In genomic region chr8:126979091-126979920, GRCm38 (mm10) we compare ENCODE assay signal across 8 mouse cellular contexts. TPM values are rescaled to one million over a fixed set of nuclear protein-coding genes. Genes with fewer than 3 reads are reported as not detected.
DNase-seq lines count a peak whose midpoint lies in the region; ATAC-seq and TF ChIP-seq lines count a peak whose summit lies in the region.

No protein-coding gene starts in this region.

- no peak for ATAC-seq in kidney, embryonic 15.5 days (replicated peaks; ENCODE audit: low FRiP score)
- no peak for ATAC-seq in embryonic facial prominence, embryonic 11.5 days (replicated peaks; ENCODE audit: insufficient number of reproducible peaks, low FRiP score, low TSS enrichment, low read depth)
- ATAC-seq in hindbrain, embryonic 13.5 days (ENCODE audit: low FRiP score), result no peak
- ATAC-seq in lung, postnatal 0 days, result peak; percentile 84
- peak; percentile 67; the same call in 1 of the 2 replicates for ATAC-seq in stomach, postnatal 0 days (ENCODE audit: low FRiP score, low TSS enrichment)

- TF ChIP-seq EP300 in lung, postnatal 0 days (IDR thresholded peaks at IDR 0.05), result peak; percentile 24; the same call in 1 of the 2 replicates
- TF ChIP-seq EP300 in stomach, postnatal 0 days (optimal IDR thresholded peaks at IDR 0.05), result no peak

- H3K36me3 ChIP-seq in kidney, embryonic 15.5 days, result no peaks in the 10 kb centered on the region
- no peaks in the 10 kb centered on the region for H3K36me3 ChIP-seq in embryonic facial prominence, embryonic 11.5 days (replicated peaks; ENCODE audit: control insufficient read depth, insufficient read depth, low read depth, low read length)
- H3K36me3 ChIP-seq in hindbrain, embryonic 13.5 days, result no peaks in the 10 kb centered on the region
- no peaks in the 10 kb centered on the region for H3K36me3 ChIP-seq in lung, postnatal 0 days (ENCODE audit: insufficient read depth, low read length)
- no peaks in the 10 kb centered on the region for H3K36me3 ChIP-seq in stomach, postnatal 0 days (ENCODE audit: control insufficient read depth, insufficient read depth, low read length)

- H3K27me3 ChIP-seq in kidney, embryonic 15.5 days, result peaks cover 29% of the 10 kb centered on the region
- no peaks in the 10 kb centered on the region for H3K27me3 ChIP-seq in embryonic facial prominence, embryonic 11.5 days (ENCODE audit: control insufficient read depth, insufficient read depth, low read length)
- H3K27me3 ChIP-seq in hindbrain, embryonic 13.5 days, result peaks cover 34% of the 10 kb centered on the region
- H3K27me3 ChIP-seq in lung, postnatal 0 days (replicated peaks; ENCODE audit: insufficient read depth, low read length), result no peaks in the 10 kb centered on the region
- no peaks in the 10 kb centered on the region for H3K27me3 ChIP-seq in stomach, postnatal 0 days (ENCODE audit: control insufficient read depth, insufficient read depth, low read length)

- 17% methylated on average over 27 of the region's 27 CpGs for WGBS in kidney, embryonic 15.5 days
- WGBS in embryonic facial prominence, embryonic 11.5 days, result 22% methylated on average over 27 of the region's 27 CpGs
- 25% methylated on average over 27 of the region's 27 CpGs for WGBS in hindbrain, embryonic 13.5 days
- WGBS in lung, postnatal 0 days, result 7% methylated on average over 27 of the region's 27 CpGs
- WGBS in stomach, postnatal 0 days, result 7% methylated on average over 27 of the region's 27 CpGs

- TF ChIP-seq CTCF in lung, postnatal 0 days (IDR thresholded peaks at IDR 0.05), result no peak
- no peak for TF ChIP-seq CTCF in stomach, postnatal 0 days (IDR thresholded peaks at IDR 0.05; ENCODE audit: low read depth)

- no peak for DNase-seq in kidney, adult 9 months
- DNase-seq in embryonic facial prominence, embryonic 11.5 days (ENCODE audit: low spot score), result no peak
- peak; percentile 95 for DNase-seq in lung, postnatal 0 days (ENCODE audit: low spot score)
- DNase-seq in stomach, postnatal 0 days (ENCODE audit: low spot score), result peak; percentile 23
- DNase-seq in left cerebral cortex, adult 11 months (ENCODE audit: low spot score), result no peak
- DNase-seq in testis, postnatal 14 days (ENCODE audit: low spot score), result no peak

- H3K4me2 ChIP-seq in kidney, embryonic 15.5 days, result peak overlapping the region; percentile 58
- H3K4me2 ChIP-seq in embryonic facial prominence, embryonic 11.5 days (ENCODE audit: low read depth, low read length), result peak overlapping the region; percentile 37
- H3K4me2 ChIP-seq in hindbrain, embryonic 13.5 days, result peak overlapping the region; percentile 36; the same call in 1 of the 2 replicates
- H3K4me2 ChIP-seq in lung, postnatal 0 days (replicated peaks; ENCODE audit: low read depth, low read length), result peak overlapping the region; percentile 58
- H3K4me2 ChIP-seq in stomach, postnatal 0 days (replicated peaks; ENCODE audit: low read depth), result peak overlapping the region; percentile 49

- peak overlapping the region; percentile 44 for H3K4me3 ChIP-seq in kidney, embryonic 15.5 days (replicated peaks)
- peak overlapping the region; percentile 24; the same call in 1 of the 2 replicates for H3K4me3 ChIP-seq in embryonic facial prominence, embryonic 11.5 days (ENCODE audit: low read depth, low read length)
- H3K4me3 ChIP-seq in hindbrain, embryonic 13.5 days, result peak overlapping the region; percentile 19
- H3K4me3 ChIP-seq in lung, postnatal 0 days (ENCODE audit: low read depth, low read length), result peak overlapping the region; percentile 24; the same call in 1 of the 2 replicates
- peak overlapping the region; percentile 23 for H3K4me3 ChIP-seq in stomach, postnatal 0 days (ENCODE audit: low read depth, low read length)

- no peak overlapping the region for H3K27ac ChIP-seq in kidney, embryonic 15.5 days
- no peak overlapping the region for H3K27ac ChIP-seq in embryonic facial prominence, embryonic 11.5 days (replicated peaks; ENCODE audit: low read depth, low read length)
- H3K27ac ChIP-seq in hindbrain, embryonic 13.5 days, result no peak overlapping the region
- no peak overlapping the region for H3K27ac ChIP-seq in lung, postnatal 0 days (ENCODE audit: low read length)
- no peak overlapping the region for H3K27ac ChIP-seq in stomach, postnatal 0 days (replicated peaks)

- no peak overlapping the region for H3K9ac ChIP-seq in kidney, embryonic 15.5 days
- no peak overlapping the region for H3K9ac ChIP-seq in embryonic facial prominence, embryonic 11.5 days (replicated peaks; ENCODE audit: low read length)
- H3K9ac ChIP-seq in hindbrain, embryonic 13.5 days, result no peak overlapping the region
- no peak overlapping the region for H3K9ac ChIP-seq in lung, postnatal 0 days (replicated peaks; ENCODE audit: low read depth)
- H3K9ac ChIP-seq in stomach, postnatal 0 days (ENCODE audit: low read length), result no peak overlapping the region

- H3K9me3 ChIP-seq in kidney, embryonic 15.5 days (replicated peaks), result no peaks in the 10 kb centered on the region
- H3K9me3 ChIP-seq in embryonic facial prominence, embryonic 11.5 days (replicated peaks; ENCODE audit: control insufficient read depth, low read length), result no peaks in the 10 kb centered on the region
- no peaks in the 10 kb centered on the region for H3K9me3 ChIP-seq in hindbrain, embryonic 13.5 days
- H3K9me3 ChIP-seq in lung, postnatal 0 days (ENCODE audit: low read length), result no peaks in the 10 kb centered on the region
- H3K9me3 ChIP-seq in stomach, postnatal 0 days (ENCODE audit: control insufficient read depth, low read length), result no peaks in the 10 kb centered on the region

- H3K4me1 ChIP-seq in kidney, embryonic 15.5 days, result peaks cover 7% of the 10 kb centered on the region; the same call in 1 of the 2 replicates
- no peaks in the 10 kb centered on the region for H3K4me1 ChIP-seq in embryonic facial prominence, embryonic 11.5 days (ENCODE audit: control insufficient read depth, insufficient read depth, low read length)
- no peaks in the 10 kb centered on the region for H3K4me1 ChIP-seq in hindbrain, embryonic 13.5 days (replicated peaks)
- H3K4me1 ChIP-seq in lung, postnatal 0 days (ENCODE audit: insufficient read depth, low read depth, low read length), result no peaks in the 10 kb centered on the region
- no peaks in the 10 kb centered on the region for H3K4me1 ChIP-seq in stomach, postnatal 0 days (replicated peaks; ENCODE audit: control insufficient read depth, insufficient read depth)

RNA-seq across cellular contexts. Expression of gene Rbm34, which starts 8.4 kb away (rescaled TPM):
- polyA plus RNA-seq in kidney, embryonic 15.5 days (2015; fragmentation: Nextera tagmentation; extraction: Ambion mirVana), result 23.5 and 26.0 TPM in 2 replicates
- polyA plus RNA-seq in embryonic facial prominence, embryonic 11.5 days (2014; fragmentation: Nextera tagmentation; extraction: Ambion mirVana), result 29.9 and 38.5 TPM in 2 replicates
- 24.8 and 24.9 TPM in 2 replicates for polyA plus RNA-seq in hindbrain, embryonic 13.5 days (2015; fragmentation: Nextera tagmentation; extraction: Ambion mirVana)
- 15.5 and 18.9 TPM in 2 replicates for polyA plus RNA-seq in lung, postnatal 0 days (2015; fragmentation: Nextera tagmentation; extraction: Ambion mirVana)
- polyA plus RNA-seq in stomach, postnatal 0 days (2015; fragmentation: Nextera tagmentation; extraction: Ambion mirVana), result 18.4 and 19.5 TPM in 2 replicates

RNA-seq across cellular contexts. Expression of gene Tomm20, which starts 33.7 kb away (rescaled TPM):
- 244 and 246 TPM in 2 replicates for polyA plus RNA-seq in kidney, embryonic 15.5 days (2015; fragmentation: Nextera tagmentation; extraction: Ambion mirVana)
- 245 and 256 TPM in 2 replicates for polyA plus RNA-seq in embryonic facial prominence, embryonic 11.5 days (2014; fragmentation: Nextera tagmentation; extraction: Ambion mirVana)
- polyA plus RNA-seq in hindbrain, embryonic 13.5 days (2015; fragmentation: Nextera tagmentation; extraction: Ambion mirVana), result 209 and 210 TPM in 2 replicates
- 138 and 155 TPM in 2 replicates for polyA plus RNA-seq in lung, postnatal 0 days (2015; fragmentation: Nextera tagmentation; extraction: Ambion mirVana)
- 158 and 175 TPM in 2 replicates for polyA plus RNA-seq in stomach, postnatal 0 days (2015; fragmentation: Nextera tagmentation; extraction: Ambion mirVana)

Comparison
In these comparisons a context has a peak if more than half of its experiments do, and no peak if none do; other contexts are left out.
1. ATAC-seq: peak in lung, postnatal 0 days (single experiment) and stomach, postnatal 0 days (single experiment); none in kidney, embryonic 15.5 days (single experiment), embryonic facial prominence, embryonic 11.5 days (single experiment) and hindbrain, embryonic 13.5 days (single experiment).
2. DNase-seq: peak in lung, postnatal 0 days (single experiment) and stomach, postnatal 0 days (single experiment); none in kidney, adult 9 months (single experiment), embryonic facial prominence, embryonic 11.5 days (single experiment), left cerebral cortex, adult 11 months (single experiment) and testis, postnatal 14 days (single experiment).
3. Peak in every context shown above with its lines, with median percentiles within 50 percentile points of each other: H3K4me2 ChIP-seq and H3K4me3 ChIP-seq.